Mouse (Mus musculus): Measurements from ENCODE around the gene Gm10408.
"Not testable (repeated sequence)": the region's sequence is repeated elsewhere in the genome, so short reads cannot be mapped to it uniquely, and the experiment has no call there.

The Gm10408 gene

DNA sequence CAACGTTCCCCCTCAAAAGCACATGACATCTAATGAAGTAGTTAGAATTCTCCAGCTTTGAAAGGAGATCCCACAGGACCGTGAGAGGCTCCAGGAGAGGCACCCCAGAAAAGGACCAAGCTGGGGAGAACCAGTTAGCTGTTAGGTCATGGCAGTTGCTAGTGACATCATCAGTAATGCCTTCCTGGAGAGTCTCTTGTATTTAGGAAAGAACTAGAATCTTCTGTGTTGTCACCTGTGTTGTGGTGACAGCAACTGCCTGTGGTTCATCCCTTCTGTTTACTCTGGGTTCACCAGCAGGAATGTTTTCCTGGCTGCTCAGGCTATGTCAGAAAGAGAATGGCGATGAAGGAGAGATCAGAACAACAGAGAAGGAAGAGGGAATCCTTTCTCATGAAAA, at the start of gene Gm10408:
TSS of gene Gm10408 (plus strand) at position 301 of the 400 bp plus-strand sequence.
- not testable (repeated sequence) for ATAC-seq (ENCODE audit: insufficient number of reproducible peaks, low FRiP score, low TSS enrichment)

DNA sequence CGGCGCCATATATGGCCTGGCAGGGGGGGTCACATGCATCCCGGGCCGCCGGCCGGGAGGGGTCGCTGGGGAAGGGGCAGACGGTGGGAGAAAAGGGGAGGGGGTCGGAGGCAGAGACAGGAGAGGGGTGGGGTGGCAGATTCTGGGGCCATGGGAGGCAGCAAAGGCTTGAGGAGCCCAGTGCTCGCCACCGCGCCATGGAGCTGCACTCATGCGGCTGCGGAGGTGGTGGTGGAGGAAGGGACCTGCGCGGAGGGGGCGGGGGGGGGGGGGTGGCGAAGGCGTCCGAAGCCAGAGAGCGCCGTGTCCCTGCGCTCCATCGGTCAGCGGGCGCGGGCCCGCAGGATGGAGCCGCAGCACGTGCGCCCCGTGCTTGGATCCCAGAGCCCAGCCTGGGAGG, 36.9 kb upstream of the Gm10408 start, which contains the start of gene Gm10409:
TSS of gene Gm10409 (plus strand) at position 301 of the 400 bp plus-strand sequence.
- not testable (repeated sequence) for ATAC-seq (ENCODE audit: insufficient number of reproducible peaks, low FRiP score, low TSS enrichment)

DNA sequence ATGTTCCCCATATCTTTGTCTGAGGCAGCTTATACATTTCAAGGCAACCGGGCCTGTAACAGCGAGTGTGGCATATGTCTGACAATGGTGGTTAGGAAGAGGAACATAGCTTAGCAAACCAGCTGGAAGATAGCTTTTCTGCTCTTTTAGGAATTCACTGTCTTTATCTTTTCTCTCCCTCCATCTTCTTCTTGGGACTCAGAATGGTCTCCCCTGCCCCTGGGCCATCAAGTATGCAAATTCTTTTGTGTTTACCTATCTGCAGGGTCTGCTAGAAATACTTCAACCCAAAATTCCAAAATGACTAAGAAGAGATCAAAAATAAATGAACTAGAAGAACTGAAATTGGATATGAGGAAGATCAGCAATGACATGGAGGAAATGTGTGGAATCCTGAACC, 21.4 kb upstream of the Gm10408 start, which contains the start of gene Gm3005:
TSS of gene Gm3005 (plus strand) at position 301 of the 400 bp plus-strand sequence.
- ATAC-seq (ENCODE audit: insufficient number of reproducible peaks, low FRiP score, low TSS enrichment), result not testable (repeated sequence)

Data from cerebellum, adult (tissue).